Mouse (Mus musculus): ENCODE results near the gene Erich6b.

DNA sequence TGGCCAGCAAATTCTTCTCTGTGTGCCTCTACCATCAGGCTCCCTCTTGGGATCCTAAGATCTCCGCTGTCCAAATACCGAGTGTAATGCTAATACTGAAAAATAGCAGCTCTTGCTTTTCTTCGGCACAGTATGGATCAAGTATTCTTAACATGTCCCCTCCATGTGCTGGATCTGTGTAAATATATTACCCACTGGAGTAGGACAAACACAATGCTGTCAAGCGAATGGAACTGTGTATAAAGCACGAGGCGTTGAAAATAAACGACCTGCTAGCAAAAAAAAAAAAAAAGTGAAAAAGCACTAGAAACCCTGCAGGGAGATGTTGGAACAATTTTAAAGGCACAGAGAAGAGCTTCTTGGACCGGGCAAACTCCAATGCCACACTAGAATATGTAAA, 19.5 kb downstream of the Erich6b start:
- TF ChIP-seq HCFC1 (IDR thresholded peaks at IDR 0.05; ENCODE audit: borderline replicate concordance, insufficient read depth, low read length) (no peak), ZNF384 (IDR thresholded peaks at IDR 0.05; ENCODE audit: low read depth, low read length) (no peak), CHD2 (IDR thresholded peaks at IDR 0.05; ENCODE audit: low read depth, low read length) (no peak)

Data from ES-E14 (cell line).